Mouse (Mus musculus) liver, adult 2 months (tissue): ENCODE results near the gene Purb.

ENCODE experiments used
- CTCF ChIP-seq: fragments of 200-500 bp; IDR thresholded peaks from 2 replicates; pipeline ENCODE4 v1.5.1; 2011; ENCODE audit warnings: low read depth, low read length, control low read depth
- POLR2A ChIP-seq: fragments of 200-500 bp; IDR thresholded peaks from 2 replicates; pipeline ENCODE4 v1.6.1; 2011; ENCODE audit warnings: low read length, control low read depth; ENCODE audit not compliant: insufficient read depth; ENCODE audit errors: extremely low read depth

GRCm38 (mm10) chr11:6468541-6468940, 7.2 kb downstream of the Purb start:
- TF ChIP-seq POLR2A (no peak), CTCF (no peak)
